Mouse (Mus musculus) liver, adult (tissue): Measurements from ENCODE around the gene Gm45711.
"Not testable (repeated sequence)": the region's sequence is repeated elsewhere in the genome, so short reads cannot be mapped to it uniquely, and the experiment has no call there.

Experiments used
- GATA4 ChIP-seq: IDR thresholded peaks from 2 replicates; pipeline ENCODE4 v1.6.1; 2014; ENCODE audit warnings: mild to moderate bottlenecking, low read length; ENCODE audit not compliant: insufficient replicate concordance

Gm45711 gene

GRCm38 (mm10) chr8:104309441-104310155 is at the start of gene Gm45711, which contains the start of gene Cmtm1:
Gene Gm45711, minus strand, starts transcription at chr8:104310081.
Gene Cmtm1, minus strand, starts transcription at chr8:104310145.
- not testable (repeated sequence) for TF ChIP-seq GATA4

- no peak for TF ChIP-seq GATA4
These were observed 48.8 kb upstream of the Gm45711 start for GRCm38 (mm10) chr8:104358637-104359036.

GRCm38 (mm10) chr8:104354504-104354903 is 44.6 kb upstream of the Gm45711 start:
- no peak for TF ChIP-seq GATA4

GRCm38 (mm10) chr8:104353186-104353585 is 43.3 kb upstream of the Gm45711 start:
- no peak for TF ChIP-seq GATA4

GRCm38 (mm10) chr8:104350047-104350446 is 40.2 kb upstream of the Gm45711 start:
- no peak for TF ChIP-seq GATA4

GRCm38 (mm10) chr8:104348971-104349370 is 39.1 kb upstream of the Gm45711 start:
- TF ChIP-seq GATA4: no peak

GRCm38 (mm10) chr8:104346706-104347105 is 36.8 kb upstream of the Gm45711 start:
- TF ChIP-seq GATA4: no peak

- no peak for TF ChIP-seq GATA4
These were observed 34.7 kb upstream of the Gm45711 start for GRCm38 (mm10) chr8:104344622-104345021.

- TF ChIP-seq GATA4: no peak
These were observed 34.1 kb upstream of the Gm45711 start for GRCm38 (mm10) chr8:104343957-104344356.

GRCm38 (mm10) chr8:104342426-104342825 is 32.5 kb upstream of the Gm45711 start:
- 0 out of 2 replicates have a peak, but pooled peaks have one; percentile 9 for TF ChIP-seq GATA4

GRCm38 (mm10) chr8:104341678-104342077 is 31.8 kb upstream of the Gm45711 start:
- no peak for TF ChIP-seq GATA4

GRCm38 (mm10) chr8:104341106-104341561 is 31.3 kb upstream of the Gm45711 start:
- no peak for TF ChIP-seq GATA4

GRCm38 (mm10) chr8:104340233-104341105 is 30.6 kb upstream of the Gm45711 start:
- peak; percentile 60; the same call in 1 of the 2 replicates for TF ChIP-seq GATA4

GRCm38 (mm10) chr8:104339983-104340232 is 30.0 kb upstream of the Gm45711 start:
- no peak for TF ChIP-seq GATA4

- no peak for TF ChIP-seq GATA4
These were observed 29.5 kb upstream of the Gm45711 start, which contains the start of gene Cmtm3 for GRCm38 (mm10) chr8:104339229-104339982. Gene Cmtm3, plus strand, starts transcription at chr8:104339410.
